Mouse (Mus musculus) CD8-positive naive resting alpha-beta T cell, adult 2 months (primary cell): Measurements from ENCODE around the gene Rgs12.

Experiments
- DNase-seq, 2 experiments: peaks; one replicate each; pipeline ENCODE4 v3.0.0; 2022; ENCODE audit warnings: low read depth in 2 of 2, low spot score in 2 of 2

Gene Rgs12

DNA sequence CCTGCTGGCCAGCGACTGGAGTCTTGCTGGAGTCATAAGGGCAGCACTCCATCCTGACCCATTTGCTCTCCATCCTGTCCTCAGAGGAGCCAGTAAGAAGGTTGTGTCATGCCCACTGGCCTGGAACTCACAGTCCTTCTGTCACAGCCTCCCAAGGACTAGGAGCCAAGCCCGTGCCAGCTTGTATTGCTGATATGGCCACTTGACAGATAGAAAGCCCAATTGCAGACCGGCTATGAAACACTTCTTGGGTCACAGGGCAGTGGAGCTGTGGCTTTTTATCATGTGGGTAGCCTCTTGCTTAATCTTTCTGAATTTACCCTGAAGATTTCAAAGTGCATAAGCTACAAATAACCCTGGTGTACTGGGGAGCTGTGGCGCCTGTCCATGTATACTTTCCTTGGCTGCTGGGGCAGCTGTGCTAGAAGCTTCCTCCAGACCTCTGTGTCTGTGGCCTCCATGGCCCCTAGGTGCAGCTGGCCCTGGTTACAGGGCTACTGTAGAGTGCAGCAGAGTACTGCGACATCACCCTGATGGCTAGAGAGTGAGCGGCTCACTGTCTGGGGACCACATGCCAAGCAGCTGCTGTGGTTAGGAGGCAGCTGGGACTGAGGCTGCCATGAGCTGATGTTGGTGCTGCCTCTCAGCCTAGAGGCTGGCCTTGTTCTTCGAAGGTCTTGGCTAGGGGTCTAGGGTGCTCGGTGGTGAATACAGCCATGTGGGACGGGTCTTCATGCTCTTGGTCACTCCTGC is 27.5 kb downstream of the Rgs12 start:
- no peak for DNase-seq

DNA sequence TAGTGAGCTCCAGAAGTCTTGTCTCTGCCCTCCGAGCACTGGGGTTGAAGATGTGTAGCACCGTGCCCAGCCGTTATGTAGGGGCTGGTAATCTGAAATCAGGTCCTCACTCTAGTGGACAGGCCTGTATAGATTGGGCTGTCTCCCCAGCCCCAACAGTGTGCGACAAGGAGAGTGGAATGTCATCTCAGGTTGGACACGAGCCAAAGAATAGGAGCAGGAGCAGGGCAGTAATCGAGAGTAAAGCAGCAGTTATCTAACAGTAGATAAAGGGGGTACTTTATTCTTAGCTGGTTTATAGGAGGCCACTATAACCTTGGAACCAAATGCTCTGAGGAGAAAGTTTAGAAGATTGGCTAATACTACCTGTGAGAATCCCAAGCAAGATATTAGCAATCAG is 30.9 kb downstream of the Rgs12 start:
- DNase-seq = no peak

DNA sequence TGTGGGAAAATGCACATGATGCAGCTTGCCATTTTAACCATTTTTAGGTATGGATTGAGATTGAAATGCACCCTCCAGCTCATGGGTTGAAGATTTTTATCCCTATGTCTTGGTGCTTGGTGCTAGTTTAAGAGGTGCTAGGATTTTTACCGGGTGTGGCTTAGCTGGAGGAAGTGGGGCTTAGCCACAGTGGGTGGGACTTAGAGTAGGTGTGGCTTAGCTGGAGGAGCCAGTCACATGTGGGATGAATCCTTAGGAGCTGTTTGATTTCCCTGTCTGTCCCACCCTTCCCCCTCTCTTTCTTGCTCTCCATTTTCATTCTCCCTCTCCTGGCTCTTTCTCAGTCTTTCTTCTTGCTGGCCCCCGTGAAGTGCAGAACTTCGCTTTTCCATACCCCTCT is 32.5 kb downstream of the Rgs12 start:
- no peak for DNase-seq

- DNase-seq = no peak
Observed at GRCm38 (mm10) chr5:34984933-34985332, 35.7 kb downstream of the Rgs12 start.

GRCm38 (mm10) chr5:34985867-34986266 is 36.6 kb downstream of the Rgs12 start:
- peak; percentile 33 to 53 for DNase-seq

DNA sequence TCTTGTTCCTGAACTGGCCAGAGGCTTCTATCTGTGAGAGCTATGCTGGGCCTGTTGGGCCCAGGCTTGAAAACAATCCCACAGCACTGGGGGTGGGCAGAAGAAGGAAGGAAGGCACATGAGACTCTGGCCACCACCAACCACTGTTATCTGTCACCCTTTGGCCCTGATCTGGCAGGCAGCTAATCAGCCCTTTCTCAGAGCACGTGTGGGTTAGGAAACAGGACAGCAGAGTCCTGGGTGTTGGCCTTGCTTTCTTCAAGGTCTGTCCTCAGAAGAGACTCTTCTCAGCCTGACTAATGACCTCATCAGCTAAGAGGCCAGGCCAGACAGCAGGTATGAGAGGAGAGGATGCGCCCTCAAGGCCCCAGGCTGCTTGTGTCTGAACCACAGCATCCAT is 38.2 kb downstream of the Rgs12 start:
- DNase-seq = no peak

DNA sequence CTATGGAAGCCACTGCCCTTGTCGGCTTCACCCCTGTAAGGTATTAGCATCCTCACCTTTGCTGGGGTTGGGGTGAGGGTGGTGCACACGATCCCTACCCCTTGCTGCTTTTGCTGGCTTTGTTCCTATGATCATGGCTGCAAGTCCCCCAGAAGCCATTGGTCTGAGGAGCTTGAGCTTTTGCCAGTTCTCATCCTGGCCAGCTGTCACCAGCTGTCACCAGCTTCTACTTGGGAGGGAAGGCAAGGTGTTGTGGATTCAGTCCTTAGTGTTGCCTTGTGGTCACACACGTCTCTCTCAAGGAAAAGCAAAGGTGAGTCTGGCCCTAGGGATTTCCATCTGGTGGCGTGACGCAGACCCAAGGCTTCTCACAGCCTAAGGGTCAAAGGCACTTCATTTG is 39.4 kb downstream of the Rgs12 start:
- no peak for DNase-seq

GRCm38 (mm10) chr5:34989321-34989772 is 40.1 kb downstream of the Rgs12 start:
- DNase-seq = no peak

DNA sequence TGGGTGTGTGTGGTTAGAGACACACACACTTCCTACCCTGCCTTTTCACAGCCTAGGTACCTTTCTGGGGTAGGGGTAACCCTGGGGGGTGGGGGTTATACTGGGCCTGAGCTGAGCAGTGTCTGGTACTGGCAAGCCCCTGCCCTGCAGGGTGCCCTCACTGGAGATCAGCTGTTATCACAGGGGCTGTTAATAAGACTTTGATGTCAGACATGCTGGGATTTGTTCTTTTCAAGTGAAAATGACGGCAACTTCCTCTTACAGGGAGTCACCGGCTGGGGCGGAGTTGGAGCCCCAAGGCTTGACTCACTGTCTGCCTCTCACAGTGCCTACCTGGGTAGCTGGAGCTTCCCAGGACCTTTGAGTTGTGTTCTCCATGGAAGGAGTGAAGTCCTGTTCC is 49.5 kb downstream of the Rgs12 start:
- no peak for DNase-seq

DNA sequence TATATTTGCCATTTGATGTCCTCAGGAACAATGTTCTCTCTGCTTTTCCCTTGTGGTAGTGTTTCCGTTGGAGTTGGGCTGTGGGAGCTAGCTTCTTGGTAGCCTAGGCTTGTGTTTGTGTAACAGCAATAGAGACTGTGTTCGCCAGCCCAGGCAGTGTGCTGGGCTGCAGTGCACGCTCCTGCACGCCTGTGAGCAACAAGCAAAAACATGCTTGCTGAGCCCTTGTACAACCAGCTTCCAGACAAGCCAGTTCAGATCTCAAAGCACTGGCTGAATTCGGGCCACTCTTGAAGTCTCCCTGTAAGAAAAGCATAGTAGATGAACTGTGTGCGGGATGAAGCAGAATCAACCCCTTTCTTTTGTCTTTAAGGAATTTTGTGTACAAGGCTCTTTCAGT is 50.0 kb downstream of the Rgs12 start:
- no peak for DNase-seq

DNA sequence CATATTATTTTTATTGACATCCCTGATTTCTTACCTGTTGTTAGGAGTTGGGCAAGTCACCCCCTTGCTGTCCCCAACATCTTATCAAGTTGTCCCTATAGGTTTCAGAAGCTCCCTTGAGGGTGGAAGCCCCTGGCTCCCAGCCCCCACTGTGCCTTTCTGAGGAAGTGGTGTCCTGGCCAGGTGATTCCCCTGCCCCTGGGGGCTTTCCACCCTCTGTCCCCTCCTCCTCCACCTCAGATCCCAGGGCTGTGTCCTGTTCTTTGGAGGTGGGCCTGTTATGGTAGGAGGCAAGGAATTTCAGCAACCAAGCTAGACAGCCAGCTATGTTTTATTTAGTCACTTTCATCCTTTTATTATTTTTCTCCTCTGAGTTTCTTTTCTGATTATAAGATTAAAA is 51.1 kb downstream of the Rgs12 start:
- no peak for DNase-seq

- no peak for DNase-seq
Observed at GRCm38 (mm10) chr5:35001144-35001543, 51.9 kb downstream of the Rgs12 start.

DNA sequence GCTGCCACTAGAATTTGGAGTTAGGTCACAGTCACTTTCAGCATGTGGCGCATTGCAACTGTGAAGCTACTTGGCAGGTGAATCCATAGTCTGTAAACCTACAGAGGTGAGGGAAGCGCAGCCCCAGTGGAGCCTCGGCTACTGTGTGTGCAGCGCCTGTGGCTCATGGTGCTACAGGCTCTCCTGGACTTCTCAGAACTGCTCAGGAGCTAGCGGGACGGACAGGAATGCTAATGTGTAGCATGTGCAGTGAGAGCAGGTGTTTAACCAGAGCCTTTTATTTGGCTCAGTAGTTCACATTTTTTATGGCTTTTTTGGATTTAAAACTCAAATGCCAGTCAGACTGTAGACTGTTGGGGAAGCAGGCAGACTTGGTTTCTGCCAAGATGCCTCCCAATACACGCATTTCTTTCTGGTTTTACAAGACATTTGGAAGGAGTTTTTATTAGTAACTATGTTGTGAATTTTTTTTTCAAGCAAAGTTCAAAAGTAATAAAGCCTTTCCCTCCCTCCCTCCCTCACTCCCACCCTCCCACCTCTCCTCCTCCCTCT is 54.4 kb downstream of the Rgs12 start:
- no peak for DNase-seq

- DNase-seq = no peak
Observed at GRCm38 (mm10) chr5:35004769-35005168, 55.5 kb downstream of the Rgs12 start.

GRCm38 (mm10) chr5:35005659-35006058 is 56.4 kb downstream of the Rgs12 start:
- no peak for DNase-seq

- no peak for DNase-seq
Observed at GRCm38 (mm10) chr5:35006599-35006998, 57.4 kb downstream of the Rgs12 start.

DNA sequence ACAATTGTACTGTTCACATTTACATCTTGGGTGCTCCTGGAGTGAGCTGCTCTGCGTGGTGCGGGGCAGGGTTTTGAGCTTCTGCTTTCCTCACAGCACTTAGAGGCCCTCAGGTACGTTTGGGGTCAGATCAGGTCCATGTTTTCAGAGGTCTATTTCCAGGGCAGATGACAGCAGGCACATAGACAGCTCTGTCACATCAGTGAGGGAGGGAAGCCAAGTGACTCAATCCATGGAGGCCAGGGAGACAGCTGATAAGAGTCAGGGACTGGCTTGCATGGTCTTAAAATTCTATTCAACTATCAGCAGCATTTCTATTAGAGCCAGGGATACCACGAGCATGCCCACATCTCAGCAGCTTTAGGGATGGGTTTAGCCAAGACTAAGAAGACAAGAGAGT is 59.9 kb downstream of the Rgs12 start:
- DNase-seq = no peak

GRCm38 (mm10) chr5:35010656-35011055 is 61.4 kb downstream of the Rgs12 start:
- DNase-seq = no peak

DNA sequence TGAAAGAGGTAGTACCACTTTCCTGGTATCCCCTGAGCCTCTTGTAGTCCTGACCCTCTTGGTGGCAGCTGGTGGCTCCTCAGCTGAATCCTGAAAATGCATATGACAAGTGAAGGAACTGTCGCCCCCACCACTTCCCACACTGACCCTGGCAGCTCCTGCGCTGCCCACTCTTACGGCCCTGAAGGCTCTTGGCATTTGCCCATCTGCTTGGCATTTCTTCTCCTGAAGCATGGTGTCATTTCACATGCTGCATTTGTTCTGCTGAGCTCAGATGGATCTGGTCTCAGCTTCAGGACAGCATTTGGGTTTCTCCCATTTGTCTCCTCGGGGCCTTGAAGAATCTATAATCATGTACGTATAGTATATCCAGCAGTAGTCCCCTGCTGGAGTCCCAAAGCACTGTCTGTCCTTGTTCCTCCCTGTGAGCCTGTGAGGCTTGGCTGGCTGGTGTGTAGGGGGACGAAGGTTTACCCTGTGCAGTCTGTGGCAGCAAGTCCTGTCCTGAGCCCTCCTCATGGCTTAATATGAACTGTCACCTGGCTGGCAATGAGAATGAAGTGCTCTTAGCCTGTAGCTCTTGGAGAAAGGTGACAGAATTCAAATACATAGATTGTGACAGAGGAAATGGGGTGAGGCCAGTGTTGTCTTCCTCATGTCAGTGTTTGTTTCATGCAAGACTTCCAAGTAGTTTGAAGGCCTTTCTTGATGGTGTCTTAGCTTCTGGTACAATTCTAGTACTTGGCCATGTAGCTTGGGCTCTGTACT is 62.1 kb downstream of the Rgs12 start:
- DNase-seq = no peak

- DNase-seq = no peak
Observed at GRCm38 (mm10) chr5:35014036-35014435, 64.8 kb downstream of the Rgs12 start.

- DNase-seq = no peak
Observed at GRCm38 (mm10) chr5:35019673-35020300, 70.5 kb downstream of the Rgs12 start.
